Mouse (Mus musculus) heart, postnatal 4 days (tissue): ENCODE measurements around the gene Vmn2r75. TPM values are rescaled to one million over a fixed set of nuclear protein-coding genes. Genes with fewer than 3 reads are reported as not detected.
"Not testable (repeated sequence)": the region's sequence is repeated elsewhere in the genome, so short reads cannot be mapped to it uniquely, and the experiment has no call there.

Experiments used
- DNase-seq: peaks from one replicate; pipeline ENCODE4 v3.0.0; 2021
- total RNA-seq, 2 experiments: library from RNA; stranded (reverse); gene quantifications; 2 replicates each; pipeline ENCODE4 v1.2.3; 2021

Gene Vmn2r75
- total RNA-seq, result not detected

GRCm38 (mm10) chr7:86171678-86172077 is at the start of gene Vmn2r75:
Vmn2r75 (minus strand) TSS chr7:86171778.
- not testable (repeated sequence) for DNase-seq

- no peak for DNase-seq
Observed at GRCm38 (mm10) chr7:86211345-86211744, 39.8 kb upstream of the Vmn2r75 start.

Other genes starting within 250 kb of the Vmn2r75 start
- gene Vmn2r74, start 210.1 kb downstream of the Vmn2r75 start, total RNA-seq, result not detected
- not detected for gene Vmn2r76, start 74.5 kb upstream of the Vmn2r75 start, total RNA-seq
- not detected for gene Olfr310, start 105.4 kb upstream of the Vmn2r75 start, total RNA-seq
- not detected for gene Olfr309, start 141.9 kb upstream of the Vmn2r75 start, total RNA-seq
- gene Olfr308, start 153.9 kb upstream of the Vmn2r75 start, total RNA-seq, result not detected
- gene Olfr307, start 165.8 kb upstream of the Vmn2r75 start, total RNA-seq, result not detected
- not detected for gene Olfr305, start 195.2 kb upstream of the Vmn2r75 start, total RNA-seq
- not detected for gene Olfr304, start 214.9 kb upstream of the Vmn2r75 start, total RNA-seq
- not detected for gene Olfr303, start 226.0 kb upstream of the Vmn2r75 start, total RNA-seq
- gene Olfr301, start 232.1 kb upstream of the Vmn2r75 start, total RNA-seq, result not detected